Mouse (Mus musculus): ENCODE data around the gene Tmem202. TPM values are rescaled to one million over a fixed set of nuclear protein-coding genes. Genes with fewer than 3 reads are reported as not detected.

The Tmem202 gene
- total RNA-seq, 2 experiments from 2014 or later, result 3.6 to 4.1 TPM

Other genes with a start within 250 kb of the Tmem202 start
- gene Adpgk, start 248.3 kb downstream of the Tmem202 start, total RNA-seq (2021), result 10 to 100 TPM; 30.1 to 32.6 TPM
- gene Bbs4, start 186.3 kb downstream of the Tmem202 start, total RNA-seq (2021), result 10 to 100 TPM in 1 of 2 experiments, 1 to 10 TPM in 1; 9.4 to 10.1 TPM
- gene Arih1, start 53.2 kb downstream of the Tmem202 start, total RNA-seq (2021), result 100 to 1,000 TPM; 122 to 130 TPM
- gene Hexa, start 307 bp downstream of the Tmem202 start, total RNA-seq (2021), result 100 to 1,000 TPM; 111 to 147 TPM
- 1 to 10 TPM; 3.6 to 4.4 TPM for gene Celf6, start 38.1 kb upstream of the Tmem202 start, total RNA-seq (2021)
- gene Parp6, start 77.4 kb upstream of the Tmem202 start, total RNA-seq (2021), result 10 to 100 TPM; 26.5 TPM
- gene Pkm, start 116.5 kb upstream of the Tmem202 start, total RNA-seq (2021), result 100 to 1,000 TPM; 749 to 846 TPM
- under 1 TPM; 0.13 to 0.16 TPM for gene Gramd2, start 140.3 kb upstream of the Tmem202 start, total RNA-seq (2021)
- 10 to 100 TPM in 1 of 2 experiments, 1 to 10 TPM in 1; 8.2 to 10.4 TPM for gene Senp8, start 210.9 kb upstream of the Tmem202 start, total RNA-seq (2021)
- 10 to 100 TPM; 14.6 to 16.2 TPM for gene Myo9a, start 211.0 kb upstream of the Tmem202 start, total RNA-seq (2021)

Measured in adrenal gland, postnatal 36 days (tissue).